Mouse (Mus musculus): Measurements from ENCODE around the gene B3galnt2. TPM values are rescaled to one million over a fixed set of nuclear protein-coding genes. Genes with fewer than 3 reads are reported as not detected.
A peak's percentile ranks its signal among the peaks of the same experiment; 100 is the strongest.

The B3galnt2 gene
- polyA plus RNA-seq, 1 experiment from 2014 or later, result 32.1 TPM

DNA sequence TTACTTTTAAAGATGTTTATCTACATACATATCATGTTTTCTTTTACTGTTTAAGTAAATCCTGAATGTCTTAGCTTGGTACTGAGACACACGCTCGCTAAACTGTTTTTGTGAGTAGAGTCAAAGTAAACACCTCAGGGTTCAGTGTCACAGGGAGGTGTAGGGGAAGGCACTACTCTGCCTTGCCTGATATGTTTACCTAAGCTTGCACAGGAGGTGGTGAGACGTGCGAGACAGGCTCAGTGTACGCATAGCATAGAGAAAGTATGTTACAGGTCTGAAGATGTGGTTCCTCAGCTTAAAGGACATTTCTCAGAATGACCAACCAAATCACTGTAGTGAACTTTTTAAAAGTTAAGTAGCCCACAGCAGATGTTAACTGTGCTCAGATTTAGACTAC is 43.2 kb downstream of the B3galnt2 start:
- Histone ChIP-seq H3K4me3 (ENCODE audit: low read length) (no peak overlapping the region), H3K4me1 (replicated peaks; ENCODE audit: control insufficient read depth, insufficient read depth, low read length) (no peaks in the 10 kb centered on the region), H3K27me3 (ENCODE audit: control insufficient read depth, insufficient read depth, low read depth, low read length) (no peaks in the 10 kb centered on the region), H3K27ac (ENCODE audit: low read length) (no peak overlapping the region), H3K9me3 (ENCODE audit: control insufficient read depth, low read length) (no peaks in the 10 kb centered on the region), H3K4me2 (ENCODE audit: low read depth, low read length) (no peak overlapping the region), H3K36me3 (ENCODE audit: control insufficient read depth, insufficient read depth, low read length) (peaks cover 17% of the 10 kb centered on the region), H3K9ac (ENCODE audit: low read length) (no peak overlapping the region)
- 54% methylated on average over 5 of the region's 5 CpGs for WGBS
- ATAC-seq (ENCODE audit: low read depth), result no peak

DNA sequence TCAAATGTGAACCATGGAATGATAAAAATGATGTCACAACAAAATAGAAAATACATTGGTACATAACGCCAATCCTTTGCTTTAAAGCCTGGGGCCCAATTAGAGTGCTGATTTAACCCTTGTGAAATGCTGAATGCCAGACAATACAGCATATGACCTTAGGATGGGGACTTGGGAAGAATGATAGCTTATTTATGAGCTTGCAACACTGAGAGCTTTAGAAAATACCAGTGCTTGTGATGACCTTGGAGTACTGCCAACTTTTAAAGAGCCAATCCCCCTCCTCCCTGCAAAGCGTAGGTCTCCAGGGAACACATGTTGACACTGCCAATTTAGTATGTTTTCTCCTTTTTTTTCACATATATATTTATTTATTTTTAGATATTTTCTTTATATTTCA is 48.4 kb downstream of the B3galnt2 start:
- no peaks in the 10 kb centered on the region for H3K4me1 ChIP-seq (replicated peaks; ENCODE audit: control insufficient read depth, insufficient read depth, low read length)
- no peaks in the 10 kb centered on the region for H3K9me3 ChIP-seq (ENCODE audit: control insufficient read depth, low read length)
- no peak overlapping the region for H3K4me3 ChIP-seq (ENCODE audit: low read length)
- 54% methylated on average over 2 of the region's 2 CpGs for WGBS
- H3K9ac ChIP-seq (ENCODE audit: low read length), result no peak overlapping the region
- 0 out of 2 replicates have a peak, but pooled peaks have one; percentile 49 for ATAC-seq (ENCODE audit: low read depth)
- H3K27me3 ChIP-seq (ENCODE audit: control insufficient read depth, insufficient read depth, low read depth, low read length), result no peaks in the 10 kb centered on the region
- H3K36me3 ChIP-seq (ENCODE audit: control insufficient read depth, insufficient read depth, low read length), result peaks cover 18% of the 10 kb centered on the region
- no peak overlapping the region for H3K27ac ChIP-seq (ENCODE audit: low read length)
- H3K4me2 ChIP-seq (ENCODE audit: low read depth, low read length), result no peak overlapping the region

DNA sequence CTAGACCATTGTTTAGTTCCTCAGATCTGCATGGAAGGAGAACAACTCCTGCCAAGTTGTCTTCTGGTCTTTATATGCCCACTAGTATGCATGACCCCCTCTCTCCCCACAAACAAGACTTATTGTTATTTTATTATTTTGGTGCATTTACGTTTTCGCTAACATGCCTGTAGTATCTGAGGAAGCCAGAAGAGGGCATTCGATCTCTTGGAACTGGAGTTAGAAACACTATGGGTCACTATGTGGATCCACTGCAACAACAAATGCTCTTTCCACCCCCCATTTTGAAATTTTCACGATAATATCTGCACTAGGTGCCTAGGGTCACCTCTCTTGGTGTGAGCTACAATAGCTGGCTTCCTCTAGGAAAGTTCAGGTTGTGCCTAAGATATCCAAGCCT is 49.8 kb downstream of the B3galnt2 start:
- Histone ChIP-seq H3K27me3 (ENCODE audit: control insufficient read depth, insufficient read depth, low read depth, low read length) (no peaks in the 10 kb centered on the region), H3K36me3 (ENCODE audit: control insufficient read depth, insufficient read depth, low read length) (peaks cover 20% of the 10 kb centered on the region)

DNA sequence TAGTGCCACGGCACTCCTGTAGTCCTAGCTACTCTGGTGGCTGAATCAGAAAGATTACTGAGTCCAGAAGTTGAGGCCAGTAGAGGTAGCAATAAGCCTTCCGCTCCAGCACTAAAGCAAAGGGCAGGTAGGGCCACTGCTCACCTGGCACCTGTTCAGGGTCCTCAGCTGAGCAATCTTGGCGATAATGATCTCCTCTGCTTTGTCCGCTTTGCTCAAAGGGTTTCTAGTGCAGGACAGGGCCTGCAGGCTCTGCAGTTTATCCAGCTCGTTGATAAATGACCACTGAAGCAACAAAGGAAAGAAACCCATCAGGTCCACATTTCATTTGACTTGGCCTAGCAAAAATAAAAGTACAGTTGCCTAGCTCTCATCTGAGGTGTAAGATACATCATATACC is 50.7 kb downstream of the B3galnt2 start:
- no peaks in the 10 kb centered on the region for H3K9me3 ChIP-seq (ENCODE audit: control insufficient read depth, low read length)
- no peaks in the 10 kb centered on the region for H3K4me1 ChIP-seq (replicated peaks; ENCODE audit: control insufficient read depth, insufficient read depth, low read length)
- H3K4me2 ChIP-seq (ENCODE audit: low read depth, low read length), result no peak overlapping the region
- H3K27me3 ChIP-seq (ENCODE audit: control insufficient read depth, insufficient read depth, low read depth, low read length), result no peaks in the 10 kb centered on the region
- 89% methylated on average over 5 of the region's 5 CpGs for WGBS
- H3K4me3 ChIP-seq (ENCODE audit: low read length), result no peak overlapping the region
- no peak overlapping the region for H3K9ac ChIP-seq (ENCODE audit: low read length)
- H3K27ac ChIP-seq (ENCODE audit: low read length), result no peak overlapping the region
- H3K36me3 ChIP-seq (ENCODE audit: control insufficient read depth, insufficient read depth, low read length), result peaks cover 16% of the 10 kb centered on the region
- no peak for ATAC-seq (ENCODE audit: low read depth)

More for the DNA sequence above, 49.8 kb downstream of the B3galnt2 start:
- ATAC-seq (ENCODE audit: low read depth), result no peak
- H3K9ac ChIP-seq (ENCODE audit: low read length), result no peak overlapping the region
- no peak overlapping the region for H3K4me3 ChIP-seq (ENCODE audit: low read length)
- H3K4me2 ChIP-seq (ENCODE audit: low read depth, low read length), result no peak overlapping the region
- no peaks in the 10 kb centered on the region for H3K9me3 ChIP-seq (ENCODE audit: control insufficient read depth, low read length)
- H3K4me1 ChIP-seq (replicated peaks; ENCODE audit: control insufficient read depth, insufficient read depth, low read length), result no peaks in the 10 kb centered on the region
- H3K27ac ChIP-seq (ENCODE audit: low read length), result no peak overlapping the region
- 81% methylated on average over 4 of the region's 4 CpGs for WGBS

DNA sequence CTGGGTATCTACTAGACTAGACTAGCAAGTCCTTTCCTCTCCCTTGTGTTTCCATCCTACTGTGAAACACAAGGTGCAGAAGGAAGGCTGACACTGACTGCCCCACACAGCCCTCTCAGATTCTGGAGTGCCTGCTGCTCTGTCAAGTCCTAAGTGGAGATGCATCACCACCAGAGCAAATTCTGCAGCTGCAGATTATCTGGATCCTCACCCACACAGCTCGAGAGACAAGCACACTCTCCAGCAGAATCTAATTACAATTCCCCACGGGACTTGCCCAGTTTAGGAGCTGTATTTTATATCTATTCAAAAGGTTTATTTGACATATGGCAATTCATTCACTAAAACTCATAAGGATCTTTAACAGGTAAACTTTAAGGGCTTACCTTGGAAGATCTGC is 51.8 kb downstream of the B3galnt2 start:
- Histone ChIP-seq H3K4me2 (ENCODE audit: low read depth, low read length) (no peak overlapping the region), H3K4me1 (replicated peaks; ENCODE audit: control insufficient read depth, insufficient read depth, low read length) (no peaks in the 10 kb centered on the region), H3K27ac (ENCODE audit: low read length) (no peak overlapping the region), H3K36me3 (ENCODE audit: control insufficient read depth, insufficient read depth, low read length) (peaks cover 18% of the 10 kb centered on the region), H3K9me3 (ENCODE audit: control insufficient read depth, low read length) (no peaks in the 10 kb centered on the region), H3K9ac (ENCODE audit: low read length) (no peak overlapping the region), H3K4me3 (ENCODE audit: low read length) (no peak overlapping the region), H3K27me3 (ENCODE audit: control insufficient read depth, insufficient read depth, low read depth, low read length) (no peaks in the 10 kb centered on the region)
- 66% methylated on average over 2 of the region's 2 CpGs for WGBS
- ATAC-seq (ENCODE audit: low read depth), result no peak

DNA sequence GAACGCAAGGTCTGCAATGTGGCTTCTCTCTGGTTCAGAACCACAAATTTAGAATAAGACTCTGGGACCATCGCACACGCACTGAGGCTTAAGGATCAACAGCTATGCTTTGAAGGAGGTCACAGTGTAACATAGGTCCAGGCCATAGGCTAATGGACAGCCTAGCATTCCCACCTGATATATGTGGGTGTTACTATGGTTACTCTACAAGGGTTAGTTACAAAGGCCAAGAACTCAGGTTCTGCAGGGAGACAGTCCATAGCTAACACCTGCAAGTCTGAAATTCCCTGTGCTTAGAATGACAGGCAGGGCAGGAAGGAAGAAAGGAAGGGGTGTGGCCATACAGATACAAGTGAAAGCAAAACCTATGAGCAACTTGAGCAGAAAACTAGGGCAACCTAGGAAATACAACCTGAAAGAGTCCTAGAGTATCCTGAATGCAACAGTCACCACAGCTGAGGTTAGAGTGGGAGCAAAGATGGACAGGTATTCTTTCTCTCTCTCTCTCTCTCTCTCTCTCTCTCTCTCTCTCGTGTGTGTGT is 57.3 kb downstream of the B3galnt2 start:
- Histone ChIP-seq H3K27me3 (ENCODE audit: control insufficient read depth, insufficient read depth, low read depth, low read length) (no peaks in the 10 kb centered on the region), H3K9me3 (ENCODE audit: control insufficient read depth, low read length) (no peaks in the 10 kb centered on the region), H3K4me1 (replicated peaks; ENCODE audit: control insufficient read depth, insufficient read depth, low read length) (no peaks in the 10 kb centered on the region), H3K4me2 (ENCODE audit: low read depth, low read length) (no peak overlapping the region), H3K9ac (ENCODE audit: low read length) (no peak overlapping the region), H3K4me3 (ENCODE audit: low read length) (no peak overlapping the region), H3K27ac (ENCODE audit: low read length) (no peak overlapping the region), H3K36me3 (ENCODE audit: control insufficient read depth, insufficient read depth, low read length) (peaks cover 23% of the 10 kb centered on the region)
- ATAC-seq (ENCODE audit: low read depth), result no peak
- WGBS, result 87% methylated on average over 4 of the region's 4 CpGs

DNA sequence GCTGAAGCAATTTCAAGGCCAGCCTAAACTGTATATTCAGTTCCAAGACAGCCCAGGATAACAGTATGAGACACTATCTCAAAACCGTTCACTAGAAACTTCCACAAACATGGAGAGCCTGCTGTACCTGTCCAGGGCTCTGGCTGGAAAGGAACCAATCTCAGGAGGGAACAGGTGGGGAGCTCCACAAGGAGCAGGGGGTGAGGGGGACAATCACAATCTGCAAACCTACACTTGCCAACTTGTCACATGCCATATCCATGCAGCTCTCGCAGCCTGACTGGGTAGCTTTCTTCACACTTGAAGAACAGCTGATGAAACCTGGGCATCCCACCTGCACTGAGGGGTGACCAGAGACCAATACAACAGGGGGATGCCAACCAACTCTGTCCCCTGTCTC is 59.7 kb downstream of the B3galnt2 start:
- H3K36me3 ChIP-seq (ENCODE audit: control insufficient read depth, insufficient read depth, low read length), result peaks cover 23% of the 10 kb centered on the region
- H3K4me1 ChIP-seq (replicated peaks; ENCODE audit: control insufficient read depth, insufficient read depth, low read length), result no peaks in the 10 kb centered on the region
- H3K9ac ChIP-seq (ENCODE audit: low read length), result no peak overlapping the region
- 90% methylated on average over 2 of the region's 2 CpGs for WGBS
- no peak overlapping the region for H3K4me3 ChIP-seq (ENCODE audit: low read length)
- H3K27me3 ChIP-seq (ENCODE audit: control insufficient read depth, insufficient read depth, low read depth, low read length), result no peaks in the 10 kb centered on the region
- no peak overlapping the region for H3K4me2 ChIP-seq (ENCODE audit: low read depth, low read length)
- no peak overlapping the region for H3K27ac ChIP-seq (ENCODE audit: low read length)
- ATAC-seq (ENCODE audit: low read depth), result no peak
- no peaks in the 10 kb centered on the region for H3K9me3 ChIP-seq (ENCODE audit: control insufficient read depth, low read length)

DNA sequence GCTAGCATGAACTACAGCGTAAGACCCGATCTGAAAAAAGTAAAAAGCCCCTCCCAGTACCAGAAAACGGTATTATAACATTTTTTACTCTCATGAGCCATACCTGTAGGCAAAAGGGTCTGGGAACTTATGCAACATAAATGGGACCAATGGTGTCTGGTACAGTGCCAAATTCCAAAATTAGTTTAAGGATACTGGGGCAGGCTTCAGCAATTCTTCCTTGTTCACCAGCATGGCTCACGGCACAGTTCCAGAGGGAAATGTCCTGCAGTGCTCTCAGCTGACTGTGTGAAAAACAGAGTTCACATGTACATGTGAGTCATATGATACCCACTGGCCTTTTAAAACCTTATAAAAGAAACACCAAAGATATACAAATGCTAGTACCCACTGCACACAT is 60.3 kb downstream of the B3galnt2 start:
- no peak overlapping the region for H3K27ac ChIP-seq (ENCODE audit: low read length)
- WGBS, result 90% methylated on average over 4 of the region's 4 CpGs
- H3K9me3 ChIP-seq (ENCODE audit: control insufficient read depth, low read length), result no peaks in the 10 kb centered on the region
- H3K4me2 ChIP-seq (ENCODE audit: low read depth, low read length), result no peak overlapping the region
- no peaks in the 10 kb centered on the region for H3K27me3 ChIP-seq (ENCODE audit: control insufficient read depth, insufficient read depth, low read depth, low read length)
- no peaks in the 10 kb centered on the region for H3K4me1 ChIP-seq (replicated peaks; ENCODE audit: control insufficient read depth, insufficient read depth, low read length)
- H3K36me3 ChIP-seq (ENCODE audit: control insufficient read depth, insufficient read depth, low read length), result peaks cover 25% of the 10 kb centered on the region
- ATAC-seq (ENCODE audit: low read depth), result no peak
- no peak overlapping the region for H3K9ac ChIP-seq (ENCODE audit: low read length)
- no peak overlapping the region for H3K4me3 ChIP-seq (ENCODE audit: low read length)

DNA sequence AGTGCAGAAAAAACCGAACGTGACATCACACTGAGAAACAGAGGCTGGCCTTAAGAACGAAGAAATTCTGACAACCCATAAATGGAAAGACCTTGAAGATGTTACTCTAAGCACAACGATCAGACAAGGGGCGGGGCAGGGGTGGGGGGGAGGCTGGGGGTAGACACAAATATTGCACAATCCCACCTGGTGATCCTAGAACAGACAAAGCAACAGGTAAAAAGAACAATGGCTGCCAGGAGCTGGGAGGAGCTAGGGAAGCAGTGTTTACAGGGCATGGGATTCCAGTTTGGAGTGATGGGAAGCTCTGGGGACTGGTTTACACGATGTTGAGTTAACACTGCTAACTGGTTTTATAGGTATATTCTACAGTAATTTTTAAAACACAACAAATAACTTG is 61.3 kb downstream of the B3galnt2 start:
- H3K27ac ChIP-seq (ENCODE audit: low read length), result no peak overlapping the region
- WGBS, result 88% methylated on average over 6 of the region's 6 CpGs
- no peaks in the 10 kb centered on the region for H3K27me3 ChIP-seq (ENCODE audit: control insufficient read depth, insufficient read depth, low read depth, low read length)
- H3K4me1 ChIP-seq (replicated peaks; ENCODE audit: control insufficient read depth, insufficient read depth, low read length), result no peaks in the 10 kb centered on the region
- no peak overlapping the region for H3K9ac ChIP-seq (ENCODE audit: low read length)
- no peak overlapping the region for H3K4me3 ChIP-seq (ENCODE audit: low read length)
- no peak overlapping the region for H3K4me2 ChIP-seq (ENCODE audit: low read depth, low read length)
- no peak for ATAC-seq (ENCODE audit: low read depth)
- no peaks in the 10 kb centered on the region for H3K9me3 ChIP-seq (ENCODE audit: control insufficient read depth, low read length)
- peaks cover 24% of the 10 kb centered on the region for H3K36me3 ChIP-seq (ENCODE audit: control insufficient read depth, insufficient read depth, low read length)

DNA sequence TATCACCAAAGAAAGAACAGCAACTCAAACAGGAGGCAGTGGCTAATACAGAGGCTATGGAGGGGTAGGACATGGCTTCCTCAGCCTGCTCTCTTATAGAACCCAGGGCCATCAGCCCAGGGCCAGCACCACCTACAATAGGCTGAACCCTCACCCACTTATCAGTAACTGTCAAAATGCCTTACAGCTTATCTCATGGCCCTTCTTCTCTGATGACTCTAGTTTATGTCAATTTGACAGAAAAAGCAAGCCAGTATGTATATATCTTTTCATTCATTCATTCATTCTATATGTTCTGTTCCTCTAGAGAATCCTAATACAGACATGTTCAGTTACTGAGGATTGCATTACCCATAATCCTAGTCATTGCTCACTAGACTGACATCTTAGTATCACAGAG is 64.0 kb downstream of the B3galnt2 start:
- ATAC-seq (ENCODE audit: low read depth), result no peak
- Histone ChIP-seq H3K27me3 (ENCODE audit: control insufficient read depth, insufficient read depth, low read depth, low read length) (no peaks in the 10 kb centered on the region), H3K36me3 (ENCODE audit: control insufficient read depth, insufficient read depth, low read length) (peaks cover 23% of the 10 kb centered on the region)

More for the DNA sequence above, 64.0 kb downstream of the B3galnt2 start:
- no peak overlapping the region for H3K27ac ChIP-seq (ENCODE audit: low read length)
- no peaks in the 10 kb centered on the region for H3K9me3 ChIP-seq (ENCODE audit: control insufficient read depth, low read length)
- H3K4me3 ChIP-seq (ENCODE audit: low read length), result no peak overlapping the region
- H3K9ac ChIP-seq (ENCODE audit: low read length), result no peak overlapping the region
- no peaks in the 10 kb centered on the region for H3K4me1 ChIP-seq (replicated peaks; ENCODE audit: control insufficient read depth, insufficient read depth, low read length)
- no peak overlapping the region for H3K4me2 ChIP-seq (ENCODE audit: low read depth, low read length)

All from lung, embryonic 16.5 days (tissue).